ENCODE assay signal across 25 mouse cellular contexts in the genomic region with DNA sequence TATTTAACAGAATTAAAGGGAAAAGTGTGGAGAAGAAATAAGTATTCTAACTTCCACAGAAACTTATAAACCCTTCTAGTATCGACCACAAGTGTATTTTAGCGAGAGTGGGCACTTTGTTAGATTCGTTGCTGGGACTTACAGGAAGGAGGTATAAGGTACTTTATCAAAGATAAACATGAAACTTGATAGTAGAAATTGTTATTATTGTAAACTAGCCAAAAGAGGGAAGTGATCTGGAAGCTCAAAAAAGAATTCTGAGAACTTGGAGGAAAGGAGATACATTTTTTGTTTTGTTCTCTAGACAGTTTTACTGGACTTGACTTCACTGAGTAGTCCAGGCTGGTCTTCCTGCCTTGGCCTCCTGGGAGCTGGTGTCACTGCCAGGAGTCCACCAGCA. TPM values are rescaled to one million over a fixed set of nuclear protein-coding genes. Genes with fewer than 3 reads are reported as not detected.
A peak's percentile ranks its signal among the peaks of the same experiment; 100 is the strongest.
DNase-seq lines count a peak whose midpoint lies in the region; ATAC-seq and TF ChIP-seq lines count a peak whose summit lies in the region.
"Had no signal": no experiment of that assay in that cellular context is flagged by ENCODE, and none has a peak within 500 bp of the region (broad histone marks: within the 10 kb centered on the region; RNA-seq: fewer than 3 reads in every experiment).

No protein-coding gene starts in this region.

- ATAC-seq in heart, embryonic 11.5 days (replicated peaks; ENCODE audit: insufficient number of reproducible peaks, low FRiP score, low TSS enrichment), result no peak
- ATAC-seq in kidney, postnatal 0 days (replicated peaks; ENCODE audit: low FRiP score, low read depth), result no peak
- no peak for ATAC-seq in kidney, embryonic 16.5 days (ENCODE audit: low FRiP score, low TSS enrichment)
- no peak for ATAC-seq in forebrain, embryonic 12.5 days (ENCODE audit: low FRiP score)
- ATAC-seq: activated CD4-positive, CD25-positive, alpha-beta regulatory T cell, adult 4 months; CD4-positive, CD25-positive, alpha-beta regulatory T cell, adult 4 months; forebrain, embryonic 14.5 days; forebrain, embryonic 16.5 days; Patski had no signal

- H3K4me3 ChIP-seq in heart, embryonic 11.5 days (ENCODE audit: low read depth, low read length), result no peak overlapping the region
- no peak overlapping the region for H3K4me3 ChIP-seq in kidney, postnatal 0 days (replicated peaks; ENCODE audit: low read depth, low read length)
- H3K4me3 ChIP-seq in kidney, embryonic 16.5 days (ENCODE audit: low read length), result no peak overlapping the region
- H3K4me3 ChIP-seq in testis, adult 2 months (ENCODE audit: control insufficient read depth, low read depth, low read length), result no peak overlapping the region
- H3K4me3 ChIP-seq in forebrain, embryonic 12.5 days (replicated peaks), result no peak overlapping the region
- H3K4me3 ChIP-seq: embryonic facial prominence, embryonic 10.5 days; embryonic facial prominence, embryonic 12.5 days had no signal

- H3K27ac ChIP-seq in heart, embryonic 11.5 days (ENCODE audit: low read depth, low read length), result peak overlapping the region; percentile 2; the same call in 1 of the 2 replicates
- no peak overlapping the region for H3K27ac ChIP-seq in kidney, postnatal 0 days
- H3K27ac ChIP-seq in kidney, embryonic 16.5 days (ENCODE audit: low read length), result no peak overlapping the region
- H3K27ac ChIP-seq in testis, adult 2 months (ENCODE audit: control insufficient read depth, insufficient read depth, low read depth, low read length), result 0 out of 2 replicates have a peak overlapping the region, but pooled peaks have one; percentile 29
- no peak overlapping the region for H3K27ac ChIP-seq in forebrain, embryonic 12.5 days
- H3K27ac ChIP-seq: embryonic facial prominence, embryonic 10.5 days; embryonic facial prominence, embryonic 12.5 days had no signal

- TF ChIP-seq CTCF in kidney, postnatal 0 days (IDR thresholded peaks at IDR 0.05; ENCODE audit: low read depth), result no peak
- TF ChIP-seq CTCF in testis, adult 2 months (IDR thresholded peaks at IDR 0.05; ENCODE audit: control insufficient read depth, insufficient read depth, insufficient replicate concordance, low read depth, low read length), result no peak

- 50% methylated on average over 3 of the region's 3 CpGs for WGBS in heart, embryonic 11.5 days (ENCODE audit: insufficient replicate concordance)
- 41% methylated on average over 3 of the region's 3 CpGs for WGBS in kidney, postnatal 0 days
- WGBS in kidney, embryonic 16.5 days, result 52% methylated on average over 3 of the region's 3 CpGs
- WGBS in forebrain, embryonic 12.5 days, result 92% methylated on average over 3 of the region's 3 CpGs

- no peaks in the 10 kb centered on the region for H3K4me1 ChIP-seq in heart, embryonic 11.5 days (ENCODE audit: control insufficient read depth, insufficient read depth, low read length)
- no peaks in the 10 kb centered on the region for H3K4me1 ChIP-seq in kidney, postnatal 0 days (replicated peaks; ENCODE audit: insufficient read depth, low read length)
- no peaks in the 10 kb centered on the region for H3K4me1 ChIP-seq in kidney, embryonic 16.5 days (ENCODE audit: insufficient read depth, low read length)
- peaks cover 2% of the 10 kb centered on the region; the same call in 1 of the 2 replicates for H3K4me1 ChIP-seq in testis, adult 2 months (ENCODE audit: control insufficient read depth, insufficient read depth, low read length)
- no peaks in the 10 kb centered on the region for H3K4me1 ChIP-seq in forebrain, embryonic 12.5 days
- H3K4me1 ChIP-seq: embryonic facial prominence, embryonic 10.5 days; embryonic facial prominence, embryonic 12.5 days had no signal

- no peaks in the 10 kb centered on the region for H3K27me3 ChIP-seq in heart, embryonic 11.5 days (ENCODE audit: control insufficient read depth, insufficient read depth, low read length)
- H3K27me3 ChIP-seq in kidney, postnatal 0 days (ENCODE audit: insufficient read depth, low read length), result no peaks in the 10 kb centered on the region
- no peaks in the 10 kb centered on the region for H3K27me3 ChIP-seq in kidney, embryonic 16.5 days (ENCODE audit: insufficient read depth, low read length)
- H3K27me3 ChIP-seq in testis, adult 2 months (ENCODE audit: control insufficient read depth, insufficient read depth, low read length), result no peaks in the 10 kb centered on the region
- no peaks in the 10 kb centered on the region for H3K27me3 ChIP-seq in forebrain, embryonic 12.5 days
- H3K27me3 ChIP-seq: CH12.LX; embryonic facial prominence, embryonic 12.5 days; Patski had no signal

- no peak for DNase-seq in heart, adult 9 months (ENCODE audit: low spot score in 2 of 2)
- DNase-seq in kidney, postnatal 0 days (ENCODE audit: low spot score), result peak; percentile 11
- DNase-seq in testis, postnatal 14 days (ENCODE audit: low spot score), result no peak
- DNase-seq: adrenal gland, adult 8-10 months; adrenal gland, postnatal 14 days; adrenal gland, postnatal 36 days; B cell, adult 2 months; cerebellum, adult 11-12 months; cerebellum, adult 2 months; cerebellum, adult 9-10 months; cerebellum, postnatal 10 days; cerebellum, postnatal 25 days had no signal

- no peak overlapping the region for H3K9ac ChIP-seq in heart, embryonic 11.5 days (ENCODE audit: low read depth, low read length)
- H3K9ac ChIP-seq in kidney, postnatal 0 days (ENCODE audit: low read depth, low read length), result no peak overlapping the region
- no peak overlapping the region for H3K9ac ChIP-seq in kidney, embryonic 16.5 days (replicated peaks; ENCODE audit: low read length)
- H3K9ac ChIP-seq in forebrain, embryonic 12.5 days, result no peak overlapping the region
- H3K9ac ChIP-seq: embryonic facial prominence, embryonic 12.5 days had no signal

- peaks cover 3% of the 10 kb centered on the region; the same call in 1 of the 2 replicates for H3K9me3 ChIP-seq in heart, embryonic 11.5 days (replicated peaks; ENCODE audit: control insufficient read depth, low read length)
- H3K9me3 ChIP-seq in kidney, postnatal 0 days (replicated peaks; ENCODE audit: low read length), result no peaks in the 10 kb centered on the region
- no peaks in the 10 kb centered on the region for H3K9me3 ChIP-seq in kidney, embryonic 16.5 days (ENCODE audit: low read length)
- H3K9me3 ChIP-seq in forebrain, embryonic 12.5 days, result no peaks in the 10 kb centered on the region
- H3K9me3 ChIP-seq: embryonic facial prominence, embryonic 10.5 days; embryonic facial prominence, embryonic 12.5 days; G1E had no signal

- no peak overlapping the region for H3K4me2 ChIP-seq in heart, embryonic 11.5 days
- no peak overlapping the region for H3K4me2 ChIP-seq in kidney, postnatal 0 days (ENCODE audit: low read length)
- H3K4me2 ChIP-seq in kidney, embryonic 16.5 days (replicated peaks; ENCODE audit: low read depth, low read length), result no peak overlapping the region
- no peak overlapping the region for H3K4me2 ChIP-seq in forebrain, embryonic 12.5 days
- H3K4me2 ChIP-seq: embryonic facial prominence, embryonic 12.5 days had no signal

- no peak for TF ChIP-seq POLR2A in testis, adult 2 months (IDR thresholded peaks at IDR 0.05; ENCODE audit: control insufficient read depth, low read depth, low read length)

- H3K36me3 ChIP-seq in heart, embryonic 11.5 days (ENCODE audit: control insufficient read depth, insufficient read depth, low read length), result no peaks in the 10 kb centered on the region
- H3K36me3 ChIP-seq in kidney, postnatal 0 days (ENCODE audit: insufficient read depth, low read length), result no peaks in the 10 kb centered on the region
- H3K36me3 ChIP-seq in kidney, embryonic 16.5 days (ENCODE audit: insufficient read depth, low read length), result no peaks in the 10 kb centered on the region
- H3K36me3 ChIP-seq in testis, adult 2 months (ENCODE audit: control insufficient read depth, insufficient read depth, low read length), result no peaks in the 10 kb centered on the region
- H3K36me3 ChIP-seq in forebrain, embryonic 12.5 days (replicated peaks), result no peaks in the 10 kb centered on the region
- H3K36me3 ChIP-seq: embryonic facial prominence, embryonic 10.5 days; embryonic facial prominence, embryonic 12.5 days; G1E had no signal

RNA-seq across cellular contexts. Expression of a gene that starts 39.3 kb away (rescaled TPM):
- polyA plus RNA-seq in heart, embryonic 11.5 days (2014; fragmentation: Nextera tagmentation; extraction: Ambion mirVana), result 176 and 180 TPM in 2 replicates
- polyA plus RNA-seq in kidney, postnatal 0 days (2015; fragmentation: Nextera tagmentation; extraction: Ambion mirVana), result 252 and 258 TPM in 2 replicates
- polyA plus RNA-seq in kidney, embryonic 16.5 days (2015; fragmentation: Nextera tagmentation; extraction: Ambion mirVana), result 227 and 229 TPM in 2 replicates
- 155 and 208 TPM in 2 replicates for polyA plus RNA-seq in testis, adult 2 months (2012; rRNA removed)
- 205 and 215 TPM in 2 replicates for polyA plus RNA-seq in forebrain, embryonic 12.5 days (2016; fragmentation: Nextera tagmentation; extraction: Ambion mirVana)

Comparison
In these comparisons a context has a peak if more than half of its experiments do, and no peak if none do; other contexts are left out.
1. H3K27ac ChIP-seq: peak in heart, embryonic 11.5 days (single experiment) and testis, adult 2 months (single experiment); none in kidney, postnatal 0 days (single experiment), kidney, embryonic 16.5 days (single experiment) and forebrain, embryonic 12.5 days (single experiment).